Mouse (Mus musculus) neural tube, embryonic 12.5 days (tissue): ENCODE data around the gene Lmcd1. TPM values are rescaled to one million over a fixed set of nuclear protein-coding genes. Genes with fewer than 3 reads are reported as not detected.
"Not testable (repeated sequence)": the region's sequence is repeated elsewhere in the genome, so short reads cannot be mapped to it uniquely, and the experiment has no call there.

Source experiments
- ATAC-seq: fragments of 200-750 bp; cut with Nextera tagmentation; 2 replicates; pipeline ENCODE4 v1.8.0; 2017; ENCODE audit warnings: low read depth, mild to moderate bottlenecking, moderate TSS enrichment, moderate library complexity; ENCODE audit not compliant: low FRiP score
- H3K27ac ChIP-seq: fragments of 300-500 bp; sonication (generic); 2 replicates; pipeline ENCODE4 v1.5.1; 2016
- H3K27me3 ChIP-seq: fragments of 300-500 bp; sonication (generic); replicated peaks from 2 replicates; pipeline ENCODE4 v1.6.1; 2016; ENCODE audit warnings: mild to moderate bottlenecking
- H3K36me3 ChIP-seq: fragments of 300-500 bp; sonication (generic); 2 replicates; pipeline ENCODE4 v1.6.1; 2016; ENCODE audit warnings: mild to moderate bottlenecking
- H3K4me1 ChIP-seq: fragments of 300-500 bp; sonication (generic); 2 replicates; pipeline ENCODE4 v1.6.1; 2016
- H3K4me2 ChIP-seq: fragments of 300-500 bp; sonication (generic); replicated peaks from 2 replicates; pipeline ENCODE4 v1.6.1; 2016; ENCODE audit warnings: mild to moderate bottlenecking
- H3K4me3 ChIP-seq: fragments of 300-500 bp; sonication (generic); 2 replicates; pipeline ENCODE4 v1.5.1; 2016
- H3K9ac ChIP-seq: fragments of 300-500 bp; sonication (generic); 2 replicates; pipeline ENCODE4 v1.6.1; 2016; ENCODE audit warnings: mild to moderate bottlenecking
- H3K9me3 ChIP-seq: fragments of 300-500 bp; sonication (generic); 2 replicates; pipeline ENCODE4 v1.6.1; 2016; ENCODE audit warnings: mild to moderate bottlenecking
- WGBS: fragments of 180-500 bp; shearing (Covaris S2); methylation state at CpG from one replicate; pipeline ENCODE4 v1.1.7; 2016; 5-methylcytosine and 5-hydroxymethylcytosine counted together
- polyA plus RNA-seq: library from polyadenylated mRNA; unstranded; fragments of >200 nt; fragmentation: Nextera tagmentation; extraction: Ambion mirVana; gene quantifications from 2 replicates; pipeline ENCODE4 v1.2.1, GENCODE M21; 2016

Lmcd1 gene
- polyA plus RNA-seq: 16.3 and 18.1 TPM in 2 replicates

DNA sequence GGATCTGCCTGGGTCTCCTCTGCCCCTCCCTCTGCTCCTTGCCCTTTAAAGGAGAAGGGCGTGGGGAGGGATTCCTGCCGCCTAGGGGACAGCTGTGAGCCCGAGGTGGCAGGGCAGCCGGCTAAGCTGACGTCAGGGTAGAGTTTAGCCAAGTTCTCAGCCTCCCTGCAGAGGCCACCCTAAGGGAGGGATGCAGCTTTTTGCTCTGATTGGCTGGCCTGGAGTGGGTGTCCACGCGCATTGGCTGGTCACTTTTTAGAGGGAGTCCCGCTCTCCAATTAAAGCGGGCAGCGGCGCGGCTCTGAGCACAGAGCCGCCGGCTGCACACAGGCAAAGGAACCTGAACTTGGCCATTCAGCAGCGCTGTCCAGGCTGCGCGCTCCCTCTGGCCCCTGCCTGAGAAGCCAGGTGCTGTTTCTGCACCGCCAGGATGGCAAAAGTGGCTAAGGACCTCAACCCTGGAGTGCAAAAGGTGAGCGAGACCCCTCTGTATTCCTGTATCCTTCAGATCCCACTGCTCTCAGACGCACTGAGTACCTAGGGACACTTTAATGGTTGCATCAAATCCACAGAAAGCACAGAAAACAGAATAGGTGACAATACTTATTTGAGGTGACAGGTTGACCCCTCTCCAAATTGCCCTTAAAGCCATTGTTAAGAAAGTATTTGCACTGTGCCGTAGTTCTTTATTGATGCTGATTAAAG lies at the start of gene Lmcd1:
Gene Lmcd1 (plus strand): TSS at position 258 of the 705 bp plus-strand sequence.
- H3K27ac ChIP-seq: 0 out of 2 replicates have a peak within 1 kb of the TSS, but pooled peaks have one; percentile 15
- peak within 1 kb of the TSS; percentile 40; the same call in 1 of the 2 replicates for H3K9ac ChIP-seq
- H3K36me3 ChIP-seq: no peaks in the 10 kb centered on the region
- peak; percentile 94 for ATAC-seq
- no peaks in the 10 kb centered on the region for H3K9me3 ChIP-seq
- WGBS: 2% methylated on average over 21 of the region's 21 CpGs
- H3K27me3 ChIP-seq: no peaks in the 10 kb centered on the region
- peak within 1 kb of the TSS; percentile 31 for H3K4me3 ChIP-seq
- peak within 1 kb of the TSS; percentile 73 for H3K4me2 ChIP-seq
- peaks cover 18% of the 10 kb centered on the region for H3K4me1 ChIP-seq

DNA sequence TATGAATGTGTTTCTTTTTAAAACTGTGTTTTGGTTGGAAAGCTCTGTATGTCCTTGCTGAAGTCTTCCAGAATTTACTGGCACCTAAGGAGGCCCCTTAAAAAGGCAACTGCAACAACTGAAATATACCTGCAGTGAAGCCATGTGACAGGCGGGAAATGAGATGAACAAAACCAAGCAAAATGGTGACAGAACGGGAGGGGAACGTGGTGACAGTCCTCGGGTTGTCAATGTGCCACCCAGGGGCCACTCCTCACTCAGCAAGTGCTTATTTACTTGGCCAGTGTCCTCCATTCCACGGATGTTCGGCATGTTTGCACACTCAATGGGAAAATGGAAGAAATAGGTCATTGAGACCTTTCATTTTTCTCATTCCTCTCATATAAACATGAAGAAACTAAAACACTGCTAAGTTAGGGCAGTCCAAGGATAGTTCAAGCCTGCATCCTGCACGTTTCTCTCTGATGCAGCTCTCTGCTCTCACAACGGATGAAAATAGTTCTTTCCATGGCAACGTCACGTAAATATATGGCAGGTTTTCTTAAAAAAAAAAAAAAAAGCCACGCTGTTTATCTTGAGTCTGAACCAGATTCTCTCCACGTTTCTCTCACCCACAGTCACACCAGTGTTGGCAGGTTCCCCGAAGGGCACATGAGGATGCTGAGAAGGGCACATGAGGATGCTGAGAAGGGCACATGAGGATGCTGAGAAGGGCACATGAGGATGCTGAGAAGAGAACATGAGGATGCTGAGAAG lies 49.5 kb upstream of the Lmcd1 start:
- WGBS: 81% methylated on average over 13 of the region's 13 CpGs
- ATAC-seq: no peak
- Histone ChIP-seq H3K9ac (no peak overlapping the region), H3K36me3 (no peaks in the 10 kb centered on the region), H3K27ac (no peak overlapping the region), H3K27me3 (no peaks in the 10 kb centered on the region), H3K4me3 (no peak overlapping the region), H3K4me2 (no peak overlapping the region), H3K4me1 (no peaks in the 10 kb centered on the region), H3K9me3 (no peaks in the 10 kb centered on the region)

DNA sequence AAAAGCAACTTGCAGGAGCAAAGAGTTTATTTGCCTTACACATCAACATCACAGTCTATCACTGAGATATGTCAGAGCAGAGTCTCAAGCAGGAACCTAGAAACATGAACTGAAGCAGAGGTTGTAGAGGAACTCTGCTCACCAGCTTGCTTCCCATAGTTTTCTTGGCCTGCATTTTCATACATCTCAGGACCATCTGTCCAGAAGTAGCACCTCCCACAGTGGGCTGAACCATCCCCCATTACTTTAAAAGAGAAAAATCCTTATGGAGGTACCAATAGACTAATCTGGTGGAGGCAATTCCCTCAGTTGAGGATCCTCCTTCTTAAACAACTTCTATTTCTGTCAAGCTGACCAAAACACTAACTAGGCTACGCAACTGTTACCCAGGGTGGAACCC lies 36.8 kb upstream of the Lmcd1 start:
- 85% methylated on average over 1 of the region's 1 CpGs for WGBS
- no peak overlapping the region for H3K4me3 ChIP-seq
- H3K9ac ChIP-seq: no peak overlapping the region
- H3K9me3 ChIP-seq: no peaks in the 10 kb centered on the region
- ATAC-seq: no peak
- H3K36me3 ChIP-seq: no peaks in the 10 kb centered on the region
- H3K4me1 ChIP-seq: no peaks in the 10 kb centered on the region
- no peak overlapping the region for H3K27ac ChIP-seq
- no peaks in the 10 kb centered on the region for H3K27me3 ChIP-seq
- no peak overlapping the region for H3K4me2 ChIP-seq

DNA sequence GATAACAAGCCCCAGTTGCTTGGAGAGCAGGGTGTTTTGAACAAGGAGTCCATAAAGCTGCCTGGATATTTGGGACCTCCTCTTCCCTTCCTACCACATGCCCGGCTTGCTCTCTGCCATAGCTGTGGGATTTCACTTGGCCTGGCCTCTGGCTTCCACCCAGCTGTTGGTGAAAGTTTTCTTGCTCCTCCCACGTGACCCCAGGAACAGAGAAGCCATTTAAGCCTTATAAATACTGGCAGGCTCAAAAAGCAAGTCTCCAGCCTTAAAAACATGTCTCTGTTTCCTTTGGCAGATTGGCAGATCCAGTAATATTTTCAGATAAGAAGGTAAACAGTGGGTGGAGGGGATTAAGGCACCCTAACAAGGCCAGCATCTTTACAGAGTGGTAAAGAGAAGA lies 31.3 kb upstream of the Lmcd1 start:
- Histone ChIP-seq H3K9ac (no peak overlapping the region), H3K9me3 (no peaks in the 10 kb centered on the region), H3K27ac (no peak overlapping the region), H3K36me3 (no peaks in the 10 kb centered on the region), H3K27me3 (no peaks in the 10 kb centered on the region), H3K4me1 (no peaks in the 10 kb centered on the region), H3K4me2 (no peak overlapping the region), H3K4me3 (no peak overlapping the region)
- 72% methylated on average over 2 of the region's 2 CpGs for WGBS
- ATAC-seq: no peak

DNA sequence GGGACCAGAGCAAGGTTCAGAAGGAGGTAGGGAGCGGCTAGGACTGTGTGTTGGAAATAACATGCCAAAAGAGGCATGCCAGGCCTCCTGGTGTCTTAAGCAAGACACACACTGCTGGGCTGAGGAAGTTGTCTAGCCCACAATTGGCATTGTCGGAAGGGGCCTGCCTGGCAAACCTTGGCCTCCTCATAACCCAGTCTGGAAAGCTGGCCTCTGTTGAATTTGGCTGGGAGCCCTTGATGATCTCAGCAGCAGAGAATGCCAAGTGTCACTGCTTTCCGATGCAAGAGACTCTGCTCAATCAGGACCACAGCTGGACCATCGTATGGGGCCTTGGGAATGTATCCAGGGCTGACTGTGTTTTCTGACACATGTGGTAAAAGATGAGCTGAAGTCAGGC lies 27.9 kb upstream of the Lmcd1 start:
- Histone ChIP-seq H3K4me1 (no peaks in the 10 kb centered on the region), H3K9ac (no peak overlapping the region), H3K9me3 (no peaks in the 10 kb centered on the region), H3K27ac (no peak overlapping the region), H3K4me3 (no peak overlapping the region), H3K36me3 (no peaks in the 10 kb centered on the region), H3K4me2 (no peak overlapping the region), H3K27me3 (no peaks in the 10 kb centered on the region)
- ATAC-seq: no peak
- 78% methylated on average over 4 of the region's 4 CpGs for WGBS

DNA sequence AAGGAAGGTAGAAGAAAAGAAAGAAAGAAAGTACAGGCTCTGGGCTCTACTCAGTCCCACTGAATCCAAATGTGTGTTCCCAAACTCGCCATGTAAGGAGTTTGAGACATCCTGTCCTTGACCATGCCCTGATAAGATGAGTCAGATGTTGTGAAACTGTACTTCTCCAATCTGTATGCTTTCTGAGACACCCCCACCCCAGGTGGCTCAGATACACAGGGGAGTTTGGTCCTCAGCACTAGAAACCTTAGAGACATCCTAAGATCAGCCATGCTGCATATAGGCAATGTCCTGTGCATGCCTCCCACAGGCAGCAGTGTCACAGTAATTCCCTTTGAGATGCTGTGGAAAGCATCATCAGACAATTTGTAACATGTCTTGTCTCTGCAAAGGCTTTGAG lies 26.9 kb upstream of the Lmcd1 start:
- no peaks in the 10 kb centered on the region for H3K36me3 ChIP-seq
- no peak overlapping the region for H3K27ac ChIP-seq
- no peaks in the 10 kb centered on the region for H3K4me1 ChIP-seq
- H3K4me2 ChIP-seq: no peak overlapping the region
- H3K9me3 ChIP-seq: no peaks in the 10 kb centered on the region
- no peaks in the 10 kb centered on the region for H3K27me3 ChIP-seq
- ATAC-seq: no peak
- no peak overlapping the region for H3K9ac ChIP-seq
- 79% methylated on average over 1 of the region's 1 CpGs for WGBS
- H3K4me3 ChIP-seq: no peak overlapping the region

DNA sequence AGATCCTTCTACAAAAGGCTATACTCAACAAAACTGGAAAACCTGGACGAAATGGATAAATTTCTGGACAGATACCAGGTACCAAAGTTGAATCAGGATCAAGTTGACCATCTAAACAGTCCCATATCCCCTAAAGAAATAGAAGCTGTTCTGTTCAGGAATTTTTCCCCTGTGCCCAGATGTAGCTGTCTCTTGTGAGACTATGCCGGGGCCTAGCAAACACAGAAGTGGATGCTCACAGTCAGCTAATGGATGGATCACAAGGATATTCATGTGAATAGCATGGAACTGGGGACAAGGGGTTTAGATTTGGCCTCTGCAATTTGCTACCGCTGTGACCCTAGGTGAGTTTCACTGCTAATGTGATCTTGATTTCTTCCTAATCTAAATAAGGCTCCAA lies 19.6 kb upstream of the Lmcd1 start:
- H3K9ac ChIP-seq, H3K27me3 ChIP-seq, H3K4me3 ChIP-seq, H3K4me1 ChIP-seq, H3K9me3 ChIP-seq, ATAC-seq, H3K27ac ChIP-seq, H3K36me3 ChIP-seq, H3K4me2 ChIP-seq: not testable (repeated sequence)
- 82% methylated on average over 3 of the region's 3 CpGs for WGBS

DNA sequence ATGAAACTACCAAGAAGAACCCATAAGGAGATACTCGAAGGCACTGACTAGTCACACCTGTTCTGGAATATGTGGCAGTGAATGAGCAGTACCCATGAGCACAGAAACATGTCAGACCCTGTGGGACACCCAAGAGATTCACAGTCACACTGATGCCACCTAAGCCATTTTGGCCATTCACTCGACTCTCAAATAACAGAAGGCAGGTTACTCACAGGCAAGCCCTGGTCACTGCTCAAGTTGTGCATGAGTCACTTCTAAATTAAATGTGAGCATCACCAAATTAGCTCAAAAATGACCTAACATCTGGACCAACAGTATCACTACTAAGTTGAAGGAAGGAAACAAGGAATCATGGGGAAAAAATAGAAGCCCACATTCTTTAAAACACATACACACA lies 18.6 kb upstream of the Lmcd1 start:
- Histone ChIP-seq H3K27me3 (no peaks in the 10 kb centered on the region), H3K27ac (no peak overlapping the region), H3K9me3 (no peaks in the 10 kb centered on the region), H3K4me2 (no peak overlapping the region), H3K4me3 (no peak overlapping the region), H3K9ac (no peak overlapping the region), H3K4me1 (no peaks in the 10 kb centered on the region), H3K36me3 (no peaks in the 10 kb centered on the region)
- no peak for ATAC-seq
- WGBS: 87% methylated on average over 2 of the region's 2 CpGs

DNA sequence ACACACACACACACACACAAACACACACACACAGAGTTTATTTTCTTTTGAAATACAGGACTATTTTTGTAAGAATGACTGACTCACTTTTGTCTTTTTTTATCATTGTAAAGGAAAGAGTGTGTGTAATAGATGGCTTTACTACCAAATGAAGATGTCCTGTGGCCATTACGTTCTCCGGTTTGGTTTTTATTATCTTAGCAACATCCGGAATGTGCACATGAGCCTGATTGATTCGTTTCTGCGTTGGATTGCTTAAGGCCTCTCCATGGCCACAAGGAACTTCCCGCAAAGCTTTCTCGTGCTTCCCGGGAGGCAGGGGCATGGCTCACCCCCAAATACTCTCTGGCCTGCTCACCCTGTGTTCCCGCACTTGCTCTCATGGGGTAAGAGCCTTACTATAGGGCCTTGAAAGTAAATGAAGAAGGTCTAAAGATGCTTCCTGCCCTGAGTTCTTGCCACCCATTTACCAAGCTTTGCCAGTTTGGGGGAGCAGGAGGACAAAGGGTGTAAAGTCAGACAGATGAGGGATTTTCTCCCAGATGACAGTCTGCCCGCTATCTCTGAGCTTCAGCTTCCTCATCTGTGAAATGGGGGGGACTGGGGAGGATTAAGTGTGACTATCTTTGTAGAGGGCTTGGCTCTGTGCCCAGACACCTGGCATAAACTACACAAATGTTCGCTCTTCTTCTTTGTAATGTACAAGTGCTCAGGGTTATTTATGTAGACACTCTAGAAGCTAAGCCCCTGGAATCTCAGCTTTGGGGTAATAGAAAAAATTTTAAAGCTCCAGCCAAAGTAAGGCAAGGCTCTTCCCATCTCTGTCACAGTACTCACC lies 18.0 kb upstream of the Lmcd1 start:
- 81% methylated on average over 11 of the region's 11 CpGs for WGBS
- no peak for ATAC-seq
- no peaks in the 10 kb centered on the region for H3K9me3 ChIP-seq
- H3K9ac ChIP-seq: no peak overlapping the region
- H3K27ac ChIP-seq: no peak overlapping the region
- H3K4me3 ChIP-seq: no peak overlapping the region
- no peak overlapping the region for H3K4me2 ChIP-seq
- no peaks in the 10 kb centered on the region for H3K4me1 ChIP-seq
- no peaks in the 10 kb centered on the region for H3K27me3 ChIP-seq
- no peaks in the 10 kb centered on the region for H3K36me3 ChIP-seq

DNA sequence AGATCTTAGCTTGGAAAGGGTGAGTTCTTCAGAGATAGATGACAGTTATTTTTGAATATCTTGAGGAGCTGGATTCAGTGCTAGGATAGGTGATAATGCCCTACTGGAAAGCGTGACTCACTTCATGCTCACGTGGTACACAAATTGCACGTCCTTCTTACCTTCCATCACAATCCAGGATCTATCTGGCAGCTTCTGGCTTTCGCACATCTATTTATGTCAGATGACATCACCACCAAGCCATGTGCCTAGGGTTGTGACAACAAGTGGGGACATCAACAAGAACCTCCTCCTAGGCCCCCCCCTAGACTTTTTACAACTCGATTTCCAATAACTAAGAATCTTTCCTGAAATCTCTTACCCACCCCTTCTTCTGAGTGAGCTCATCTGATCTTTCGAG lies 17.0 kb upstream of the Lmcd1 start:
- no peak overlapping the region for H3K4me3 ChIP-seq
- no peaks in the 10 kb centered on the region for H3K27me3 ChIP-seq
- H3K9me3 ChIP-seq: no peaks in the 10 kb centered on the region
- no peak overlapping the region for H3K9ac ChIP-seq
- no peaks in the 10 kb centered on the region for H3K36me3 ChIP-seq
- H3K4me2 ChIP-seq: no peak overlapping the region
- H3K4me1 ChIP-seq: no peaks in the 10 kb centered on the region
- no peak for ATAC-seq
- no peak overlapping the region for H3K27ac ChIP-seq
- 87% methylated on average over 6 of the region's 6 CpGs for WGBS

DNA sequence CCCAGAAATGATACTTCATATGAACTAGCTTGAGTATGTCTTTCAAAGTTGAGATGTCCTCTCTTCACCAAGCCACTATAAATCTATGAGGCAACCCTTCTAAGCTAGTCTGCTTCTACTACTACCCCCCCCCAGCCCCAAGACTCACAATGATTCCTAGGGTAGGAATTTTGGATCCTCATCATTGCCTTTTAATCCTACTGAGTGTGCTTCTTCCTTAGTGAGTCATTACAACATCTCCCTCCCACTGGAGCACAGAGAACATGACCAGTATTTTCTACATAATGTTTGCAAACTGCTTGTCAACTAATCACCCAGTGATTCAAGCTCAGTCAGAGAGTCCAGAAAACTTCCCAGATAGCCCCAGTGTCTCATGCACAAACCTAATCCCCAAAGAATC lies 12.5 kb upstream of the Lmcd1 start:
- Histone ChIP-seq H3K9ac (no peak overlapping the region), H3K4me3 (no peak overlapping the region), H3K9me3 (no peaks in the 10 kb centered on the region), H3K4me2 (no peak overlapping the region), H3K36me3 (no peaks in the 10 kb centered on the region), H3K4me1 (no peaks in the 10 kb centered on the region), H3K27me3 (no peaks in the 10 kb centered on the region), H3K27ac (no peak overlapping the region)
- ATAC-seq: no peak

DNA sequence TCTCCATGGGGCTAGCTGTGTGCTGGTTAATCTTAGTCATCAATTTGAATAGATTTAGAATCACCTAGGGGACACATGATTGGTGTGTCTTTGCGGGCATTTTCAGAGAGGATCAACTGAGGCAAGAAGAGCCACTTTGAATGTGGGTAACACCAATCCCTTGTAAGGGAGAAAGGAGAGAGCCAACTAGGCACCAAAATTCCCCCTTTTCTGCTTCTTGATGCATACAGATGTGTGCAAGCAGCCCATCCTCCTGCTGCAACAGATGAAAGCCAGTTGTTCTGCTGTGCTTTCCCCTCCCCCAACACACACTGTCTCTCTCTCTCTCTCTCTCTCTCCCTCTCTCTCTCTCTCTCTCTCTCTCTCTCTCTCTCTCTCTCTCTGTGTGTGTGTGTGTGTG lies 9.2 kb upstream of the Lmcd1 start:
- WGBS: 89% methylated on average over 1 of the region's 1 CpGs
- Histone ChIP-seq H3K4me2 (no peak overlapping the region), H3K27ac (no peak overlapping the region), H3K4me1 (no peaks in the 10 kb centered on the region), H3K36me3 (no peaks in the 10 kb centered on the region), H3K4me3 (no peak overlapping the region), H3K27me3 (no peaks in the 10 kb centered on the region), H3K9ac (no peak overlapping the region), H3K9me3 (no peaks in the 10 kb centered on the region)
- no peak for ATAC-seq
